Mouse (Mus musculus) lung, embryonic 16.5 days (tissue): ENCODE data around the gene Slc34a3. TPM values are rescaled to one million over a fixed set of nuclear protein-coding genes. Genes with fewer than 3 reads are reported as not detected.

Experiments used
- ATAC-seq: fragments of 200-750 bp; cut with Nextera tagmentation; 2 replicates; pipeline ENCODE4 v1.8.0; 2017; ENCODE audit warnings: low read depth, mild to moderate bottlenecking, moderate library complexity
- H3K27ac ChIP-seq: fragments of 300-500 bp; sonication (generic); 2 replicates; pipeline ENCODE4 v1.5.1; 2014; ENCODE audit warnings: mild to moderate bottlenecking, control low read depth, low read length
- H3K27me3 ChIP-seq: fragments of 300-500 bp; sonication (generic); 2 replicates; pipeline ENCODE4 v1.6.1; 2014; ENCODE audit warnings: low read depth, low read length, mixed read lengths; ENCODE audit not compliant: control insufficient read depth, insufficient read depth
- H3K36me3 ChIP-seq: fragments of 300-500 bp; sonication (generic); 2 replicates; pipeline ENCODE4 v1.6.1; 2014; ENCODE audit warnings: low read length; ENCODE audit not compliant: control insufficient read depth, insufficient read depth
- H3K4me1 ChIP-seq: fragments of 300-500 bp; sonication (generic); replicated peaks from 2 replicates; pipeline ENCODE4 v1.6.1; 2014; ENCODE audit warnings: low read length, mixed read lengths; ENCODE audit not compliant: control insufficient read depth, insufficient read depth
- H3K4me2 ChIP-seq: fragments of 300-500 bp; sonication (generic); 2 replicates; pipeline ENCODE4 v1.6.1; 2014; ENCODE audit warnings: low read depth, low read length, control low read depth
- H3K4me3 ChIP-seq: fragments of 300-500 bp; sonication (generic); 2 replicates; pipeline ENCODE4 v1.5.1; 2014; ENCODE audit warnings: mild to moderate bottlenecking, low read length, control low read depth
- H3K9ac ChIP-seq: fragments of 300-500 bp; sonication (generic); 2 replicates; pipeline ENCODE4 v1.6.1; 2014; ENCODE audit warnings: low read length, control low read depth
- H3K9me3 ChIP-seq: fragments of 300-500 bp; sonication (generic); 2 replicates; pipeline ENCODE4 v1.6.1; 2016; ENCODE audit warnings: low read length; ENCODE audit not compliant: control insufficient read depth
- WGBS: fragments of 180-500 bp; shearing (Covaris S2); extraction: QIAGEN DNeasy Blood & Tissue Kit; methylation state at CpG from one replicate; pipeline ENCODE4 v1.1.7; 2014; 5-methylcytosine and 5-hydroxymethylcytosine counted together
- polyA plus RNA-seq: library from polyadenylated mRNA; unstranded; fragments of >200 nt; fragmentation: Nextera tagmentation; extraction: Ambion mirVana; gene quantifications from 2 replicates; pipeline ENCODE4 v1.2.1, GENCODE M21; 2015

Gene Slc34a3
- polyA plus RNA-seq, 1 experiment from 2014 or later = not detected

DNA sequence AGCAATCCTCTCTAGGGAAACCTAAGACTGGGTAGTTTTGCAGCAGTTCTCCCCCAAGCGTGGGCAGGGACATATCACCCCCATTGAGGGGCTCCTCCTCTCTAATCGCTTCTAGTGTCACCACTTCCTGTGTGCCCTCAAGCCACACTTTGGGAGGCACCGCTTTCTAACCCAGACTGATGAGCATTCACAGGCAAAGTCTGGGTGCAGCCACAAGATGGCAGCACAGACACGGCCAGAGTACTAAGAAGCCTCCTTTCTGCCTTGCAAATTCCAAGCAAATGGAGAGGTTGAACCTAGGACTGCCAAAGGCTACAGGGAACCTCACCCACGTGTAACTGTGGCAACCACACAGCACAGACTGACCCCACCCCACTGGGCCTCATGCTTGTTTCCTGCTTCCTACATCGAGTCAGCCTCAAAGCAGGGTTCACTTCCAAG lies 40.8 kb downstream of the Slc34a3 start:
- 2% methylated on average over 6 of the region's 6 CpGs for WGBS
- Histone ChIP-seq H3K9me3 (no peaks in the 10 kb centered on the region), H3K9ac (0 out of 2 replicates have a peak overlapping the region, but pooled peaks have one; percentile 39), H3K36me3 (peaks cover under 1% of the 10 kb centered on the region; the same call in 1 of the 2 replicates), H3K27ac (peak overlapping the region; percentile 50), H3K4me2 (0 out of 2 replicates have a peak overlapping the region, but pooled peaks have one; percentile 30), H3K4me1 (peaks cover 22% of the 10 kb centered on the region), H3K27me3 (peaks cover 4% of the 10 kb centered on the region; the same call in 1 of the 2 replicates), H3K4me3 (no peak overlapping the region)
- ATAC-seq = peak; percentile 71

DNA sequence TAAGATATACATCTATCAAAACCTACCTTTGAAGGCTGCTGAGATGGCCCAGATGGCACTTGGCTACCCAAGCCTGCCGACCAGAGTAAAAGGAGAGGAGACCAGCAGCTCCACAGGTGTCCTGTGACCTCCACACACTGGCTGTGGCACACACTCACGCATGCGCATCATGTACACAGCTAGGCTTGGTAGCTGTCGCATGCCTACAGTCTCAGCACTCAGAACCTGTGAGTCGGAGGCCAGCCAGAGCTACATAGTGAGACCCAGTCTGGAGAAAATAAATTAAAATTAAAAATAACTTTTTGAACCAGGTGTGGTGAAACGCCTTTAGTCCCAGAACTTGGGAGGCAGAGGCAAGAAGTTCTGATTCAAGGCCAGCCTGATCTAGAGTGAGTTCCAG lies 46.3 kb downstream of the Slc34a3 start:
- ATAC-seq = no peak
- Histone ChIP-seq H3K27me3 (peaks cover 7% of the 10 kb centered on the region), H3K9ac (no peak overlapping the region), H3K4me1 (peaks cover 7% of the 10 kb centered on the region; the same call in 1 of the 2 replicates), H3K36me3 (no peaks in the 10 kb centered on the region), H3K4me2 (no peak overlapping the region), H3K4me3 (no peak overlapping the region), H3K9me3 (no peaks in the 10 kb centered on the region), H3K27ac (no peak overlapping the region)
- WGBS = 79% methylated on average over 6 of the region's 6 CpGs

DNA sequence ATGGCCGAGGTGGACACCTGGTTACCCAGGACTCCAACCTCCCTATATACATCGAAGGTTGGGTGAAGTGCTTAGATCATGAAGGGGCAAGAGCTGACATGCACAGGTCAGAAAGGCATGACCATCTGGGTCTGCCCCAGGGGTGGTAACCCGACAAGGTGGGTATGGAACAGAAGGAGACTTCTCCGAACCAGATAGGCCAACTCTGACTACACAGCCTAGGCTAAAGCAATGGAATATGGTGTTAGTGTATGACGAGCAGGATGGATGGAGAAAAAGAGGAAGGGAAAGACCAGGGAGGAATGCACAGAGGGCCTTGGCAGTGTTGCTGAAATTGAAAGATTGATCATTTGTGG lies 47.6 kb downstream of the Slc34a3 start:
- H3K4me1 ChIP-seq = peaks cover 7% of the 10 kb centered on the region; the same call in 1 of the 2 replicates
- peak overlapping the region; percentile 57 for H3K4me3 ChIP-seq
- WGBS = 32% methylated on average over 5 of the region's 5 CpGs
- H3K27me3 ChIP-seq = peaks cover 13% of the 10 kb centered on the region
- H3K4me2 ChIP-seq = peak overlapping the region; percentile 94
- H3K9me3 ChIP-seq = no peaks in the 10 kb centered on the region
- no peak overlapping the region for H3K27ac ChIP-seq
- ATAC-seq = no peak; the same call in 1 of the 2 replicates
- H3K9ac ChIP-seq = no peak overlapping the region; the same call in 1 of the 2 replicates
- H3K36me3 ChIP-seq = no peaks in the 10 kb centered on the region

DNA sequence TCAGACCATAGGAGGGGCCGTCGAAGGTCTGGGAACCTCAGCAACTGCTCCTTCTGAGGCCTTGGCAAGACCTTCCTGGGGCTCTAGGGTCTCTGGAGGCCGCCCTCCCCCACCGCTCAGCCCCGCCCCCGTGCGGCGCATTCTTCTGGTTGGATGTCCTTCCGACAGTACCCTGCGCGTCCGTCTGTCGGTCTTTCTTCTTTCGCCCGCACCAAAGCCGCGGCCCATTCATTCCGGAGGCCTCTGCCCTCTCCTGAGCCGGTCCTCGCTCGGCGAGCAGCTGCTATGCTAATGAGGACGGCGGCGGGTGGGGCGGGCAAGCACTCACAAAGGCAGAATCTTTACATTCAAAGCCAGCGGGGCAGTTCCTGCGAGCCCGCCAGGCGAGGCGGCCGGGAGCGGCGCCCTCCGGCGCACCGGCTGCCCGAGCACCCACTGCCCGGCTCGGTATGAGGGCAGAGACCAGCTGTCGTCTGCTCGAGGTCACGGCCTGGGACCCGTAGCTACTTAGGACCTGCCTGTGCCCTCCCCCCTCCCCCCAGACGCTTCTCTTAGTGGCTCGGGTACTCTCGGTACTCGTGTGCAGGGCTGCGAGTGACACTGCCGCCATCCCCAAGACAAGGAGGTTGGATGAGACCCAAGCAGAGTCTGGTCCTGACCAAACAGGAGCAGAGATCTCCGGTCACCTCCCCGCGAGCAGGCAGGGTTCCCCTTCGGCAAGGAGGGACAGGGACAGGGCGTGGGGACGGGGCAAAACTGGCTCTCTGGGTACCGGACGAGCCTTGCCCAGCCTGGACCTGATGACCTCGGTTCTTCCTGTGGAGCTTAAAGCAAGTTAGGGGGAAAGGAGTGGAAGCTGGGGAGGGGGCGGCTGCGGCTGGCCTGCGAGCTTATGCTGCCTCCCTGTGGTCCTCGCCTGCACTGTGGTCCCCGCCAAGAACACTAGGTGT lies 48.3 kb downstream of the Slc34a3 start:
- no peaks in the 10 kb centered on the region for H3K9me3 ChIP-seq
- WGBS = under 1% methylated on average over 64 of the region's 64 CpGs
- H3K4me2 ChIP-seq = peak overlapping the region; percentile 94
- no peaks in the 10 kb centered on the region for H3K36me3 ChIP-seq
- peaks cover 7% of the 10 kb centered on the region; the same call in 1 of the 2 replicates for H3K4me1 ChIP-seq
- ATAC-seq = peak; percentile 63
- peak overlapping the region; percentile 57 for H3K4me3 ChIP-seq
- peak overlapping the region; percentile 75 for H3K9ac ChIP-seq
- H3K27ac ChIP-seq = peak overlapping the region; percentile 82
- H3K27me3 ChIP-seq = peaks cover 19% of the 10 kb centered on the region

DNA sequence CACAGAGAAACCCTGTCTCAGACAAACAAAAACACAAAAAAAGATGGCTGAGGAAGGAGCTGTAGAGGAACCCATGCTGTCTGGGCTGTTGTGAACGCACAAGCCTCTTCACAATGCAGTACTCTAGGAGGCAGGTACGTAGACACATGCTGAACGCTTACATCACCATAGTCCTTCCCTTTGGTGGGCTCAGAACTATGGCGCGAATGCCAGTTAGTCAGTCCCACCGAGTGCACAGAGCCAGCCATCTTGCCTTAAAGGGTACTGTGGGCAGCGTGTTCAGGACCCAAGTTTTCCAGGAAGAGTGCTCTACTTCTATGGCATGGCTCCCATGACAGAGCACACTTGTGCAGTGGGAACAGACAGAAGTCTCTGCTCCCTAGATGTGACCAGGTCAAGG lies 49.7 kb downstream of the Slc34a3 start:
- 95% methylated on average over 7 of the region's 7 CpGs for WGBS
- Histone ChIP-seq H3K4me1 (peaks cover 7% of the 10 kb centered on the region; the same call in 1 of the 2 replicates), H3K27ac (no peak overlapping the region), H3K9ac (no peak overlapping the region), H3K4me2 (no peak overlapping the region), H3K9me3 (no peaks in the 10 kb centered on the region), H3K4me3 (no peak overlapping the region), H3K27me3 (peaks cover 22% of the 10 kb centered on the region), H3K36me3 (no peaks in the 10 kb centered on the region)
- no peak for ATAC-seq

DNA sequence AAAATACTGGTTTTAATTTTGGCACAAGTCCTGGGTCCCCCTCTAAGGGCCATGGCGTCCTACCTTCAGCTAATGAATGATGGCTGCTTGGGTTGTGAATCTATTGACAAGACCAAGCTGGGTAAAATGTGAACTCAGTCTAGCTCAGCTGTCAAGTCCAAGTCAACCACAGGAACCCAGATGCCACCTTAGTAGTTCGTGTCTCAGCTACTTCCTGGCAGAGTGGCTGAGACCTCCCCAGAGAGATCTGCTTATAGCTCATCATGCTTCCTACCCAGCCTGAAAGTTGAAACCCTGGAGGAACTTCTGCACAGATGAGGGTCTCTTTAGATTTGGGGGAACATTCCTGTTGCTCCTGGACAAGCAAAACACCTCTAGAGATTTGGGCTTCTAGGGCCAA lies 50.8 kb downstream of the Slc34a3 start:
- Histone ChIP-seq H3K9me3 (no peaks in the 10 kb centered on the region), H3K4me3 (peak overlapping the region; percentile 63), H3K36me3 (no peaks in the 10 kb centered on the region), H3K9ac (no peak overlapping the region), H3K4me2 (peak overlapping the region; percentile 87), H3K27ac (no peak overlapping the region), H3K27me3 (peaks cover 26% of the 10 kb centered on the region), H3K4me1 (peaks cover 11% of the 10 kb centered on the region)
- WGBS = 57% methylated on average over 2 of the region's 2 CpGs
- no peak for ATAC-seq

DNA sequence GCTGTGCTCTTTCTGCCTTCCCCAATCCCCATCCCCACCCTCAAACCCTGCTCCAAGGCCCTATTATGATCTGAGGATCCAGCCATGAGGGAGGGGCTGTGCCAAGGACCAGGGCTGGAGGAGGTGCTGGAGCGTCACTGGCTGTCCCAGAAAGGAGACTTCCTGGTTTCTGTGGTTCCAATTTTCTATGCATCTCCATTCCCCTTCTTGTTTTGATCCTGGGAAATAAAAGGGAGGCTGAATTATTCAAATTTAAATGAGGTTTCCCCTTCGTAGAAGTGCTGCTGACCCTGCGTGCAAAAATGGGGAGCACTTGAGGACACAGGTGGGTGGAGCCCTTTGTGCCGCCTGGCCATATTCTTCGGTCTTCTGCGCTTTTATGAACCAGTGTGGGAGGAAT lies 51.5 kb downstream of the Slc34a3 start:
- peak overlapping the region; percentile 63 for H3K4me3 ChIP-seq
- H3K9me3 ChIP-seq = no peaks in the 10 kb centered on the region
- WGBS = 22% methylated on average over 6 of the region's 6 CpGs
- no peak overlapping the region for H3K27ac ChIP-seq
- H3K4me2 ChIP-seq = peak overlapping the region; percentile 87
- peak overlapping the region; percentile 33 for H3K9ac ChIP-seq
- H3K27me3 ChIP-seq = peaks cover 26% of the 10 kb centered on the region
- no peaks in the 10 kb centered on the region for H3K36me3 ChIP-seq
- no peak for ATAC-seq
- peaks cover 18% of the 10 kb centered on the region for H3K4me1 ChIP-seq

DNA sequence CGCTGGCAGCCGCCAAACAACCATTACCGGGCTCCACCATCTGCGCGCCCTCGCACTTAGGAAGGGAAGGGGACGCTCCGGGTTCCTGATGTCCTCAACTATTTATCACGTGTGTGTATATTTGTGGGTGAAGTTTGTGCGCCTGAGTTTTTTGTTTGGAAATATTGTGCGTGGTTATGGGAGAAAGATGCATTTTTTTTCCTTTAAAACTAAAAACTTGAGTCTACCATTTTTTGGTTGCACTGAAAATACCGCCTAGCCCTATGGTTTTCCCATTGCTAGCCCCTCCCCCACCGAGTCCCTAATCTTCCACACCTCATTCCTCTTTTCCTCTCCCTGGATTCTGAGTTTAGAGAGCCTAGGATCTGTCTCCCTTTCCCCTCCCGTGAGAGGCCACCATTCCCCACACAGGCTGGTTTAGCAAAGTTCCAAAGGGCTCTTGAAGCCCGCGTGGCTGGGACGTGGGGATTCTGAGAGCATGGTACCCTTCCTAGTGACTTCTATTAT lies 52.2 kb downstream of the Slc34a3 start:
- H3K36me3 ChIP-seq = no peaks in the 10 kb centered on the region
- WGBS = under 1% methylated on average over 17 of the region's 17 CpGs
- H3K27ac ChIP-seq = peak overlapping the region; percentile 83
- H3K9me3 ChIP-seq = no peaks in the 10 kb centered on the region
- peak overlapping the region; percentile 77 for H3K9ac ChIP-seq
- H3K27me3 ChIP-seq = peaks cover 26% of the 10 kb centered on the region
- no peak for ATAC-seq
- H3K4me2 ChIP-seq = peak overlapping the region; percentile 87
- H3K4me1 ChIP-seq = peaks cover 25% of the 10 kb centered on the region
- peak overlapping the region; percentile 63 for H3K4me3 ChIP-seq
